Mouse (Mus musculus) adrenal gland, adult (tissue): ENCODE data around the gene Arpc5l.

Experiments used
- DNase-seq, 2 experiments: peaks; one replicate each; pipeline ENCODE4 v3.0.0; 2022 to 2023; ENCODE audit warnings: low spot score in 1 of 2; ENCODE audit not compliant: inconsistent age in 2 of 2

Arpc5l gene

DNA sequence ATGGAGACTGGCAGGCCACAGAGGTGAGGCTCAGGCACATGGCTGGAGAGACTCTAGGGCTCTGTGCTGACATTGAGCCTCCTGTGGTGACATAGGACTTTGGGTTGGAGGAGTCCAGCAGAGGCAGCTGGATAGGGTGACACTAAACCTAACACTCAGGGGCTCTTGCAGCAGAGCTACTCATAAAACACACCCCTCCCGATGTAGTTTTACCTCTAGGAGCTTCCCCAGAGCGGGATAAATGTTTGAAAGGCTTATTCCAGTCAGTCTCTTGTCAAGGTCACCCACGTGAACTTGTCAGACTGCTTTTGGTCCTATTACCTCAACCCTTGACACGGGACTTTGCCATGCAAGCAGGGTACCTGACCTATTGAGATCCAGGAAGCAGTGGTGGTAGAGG lies 5.8 kb upstream of the Arpc5l start:
- DNase-seq, result peak in 1 of 2 experiments; percentile 57

- DNase-seq, result no peak
Measured at GRCm38 (mm10) chr2:38999910-39000586, 5.1 kb upstream of the Arpc5l start.

GRCm38 (mm10) chr2:39000587-39000919 lies 4.6 kb upstream of the Arpc5l start:
- peak in 1 of 2 experiments; percentile 47 for DNase-seq

- no peak for DNase-seq
Measured at GRCm38 (mm10) chr2:39001866-39002265, 3.3 kb upstream of the Arpc5l start.

- DNase-seq, result peak in 1 of 2 experiments; percentile 29
Measured at GRCm38 (mm10) chr2:39003106-39003505, 2.0 kb upstream of the Arpc5l start.

- peak in 1 of 2 experiments; percentile 52 for DNase-seq
Measured at GRCm38 (mm10) chr2:39003512-39003911, 1.6 kb upstream of the Arpc5l start.

- DNase-seq, result peak in 1 of 2 experiments; percentile 61
Measured at GRCm38 (mm10) chr2:39004372-39004771, 776 bp upstream of the Arpc5l start.

DNA sequence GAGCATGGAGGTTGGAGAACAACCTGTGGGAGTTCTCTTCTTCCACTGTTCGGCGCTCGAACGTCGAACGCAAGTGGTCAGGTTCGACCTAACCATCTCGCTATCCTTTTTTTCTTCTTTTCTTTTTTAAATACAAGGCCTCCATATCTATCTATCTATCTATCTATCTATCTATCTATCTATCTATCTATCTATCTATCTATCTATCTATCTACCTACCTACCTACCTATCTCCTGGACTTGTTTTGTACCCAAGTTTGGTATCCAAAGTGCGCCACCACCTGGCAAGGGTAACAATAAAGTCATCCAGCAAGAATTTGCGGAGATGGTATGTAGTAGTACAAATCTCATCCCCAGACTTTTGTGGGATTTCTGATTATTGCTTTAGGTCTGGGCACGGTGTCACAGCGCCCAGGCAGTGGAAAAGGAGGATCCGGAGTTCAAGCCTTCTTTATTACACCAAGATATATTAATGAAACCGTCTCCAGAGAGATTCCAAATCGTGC lies 479 bp downstream of the Arpc5l start, which contains the start of gene Rpl35:
Gene Rpl35 (minus strand): TSS at position 51 of the 506 bp plus-strand sequence.
- DNase-seq, result peak; percentile 55 to 85

GRCm38 (mm10) chr2:39006149-39006730 lies 1.1 kb downstream of the Arpc5l start:
- peak; percentile 25 to 36 for DNase-seq

DNA sequence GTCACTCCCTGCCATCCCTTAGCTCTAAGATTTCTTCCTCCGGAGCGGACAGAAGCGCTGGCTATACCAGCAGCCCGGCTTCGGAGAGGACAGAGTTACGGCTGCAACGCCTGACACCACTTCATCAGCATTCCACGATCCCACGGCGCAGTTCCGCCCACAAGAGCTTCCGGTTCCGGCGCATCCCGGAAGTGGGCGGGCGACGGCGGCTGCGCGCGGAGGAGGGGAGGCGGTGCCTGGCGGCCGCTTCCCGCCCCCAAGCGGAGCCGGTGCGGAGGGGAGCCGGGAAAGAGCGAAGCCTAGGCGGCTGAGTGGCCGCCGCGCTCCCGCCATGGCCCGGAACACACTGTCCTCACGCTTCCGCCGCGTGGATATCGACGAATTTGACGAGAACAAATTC lies 2.7 kb downstream of the Arpc5l start:
- DNase-seq, result peak; percentile 97 to 98

DNA sequence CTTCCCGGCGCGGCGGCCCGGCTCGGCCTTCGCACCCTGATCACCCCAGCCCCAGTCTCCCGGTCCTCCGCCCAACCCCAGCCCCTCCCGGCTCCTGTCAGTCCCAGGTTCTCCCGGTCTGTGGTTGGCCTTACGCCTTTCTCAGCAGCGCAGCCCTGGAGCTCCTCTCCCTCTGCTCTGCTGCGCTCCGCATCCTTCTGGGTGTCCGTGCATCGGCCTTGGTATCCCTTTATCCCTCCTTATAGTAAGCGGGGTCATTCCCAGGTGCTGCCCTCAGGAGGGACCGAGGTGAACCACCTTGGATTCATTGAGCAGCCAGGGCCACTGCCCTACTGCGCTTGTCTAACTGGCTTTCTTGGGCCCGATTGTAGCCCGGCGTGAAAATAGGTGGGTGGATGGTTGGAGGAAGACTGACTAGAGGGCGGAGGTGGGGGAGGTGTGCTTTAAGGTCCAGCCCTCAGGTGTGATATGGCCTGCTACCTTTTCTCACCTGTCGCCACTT lies 3.3 kb downstream of the Arpc5l start:
- no peak for DNase-seq

DNA sequence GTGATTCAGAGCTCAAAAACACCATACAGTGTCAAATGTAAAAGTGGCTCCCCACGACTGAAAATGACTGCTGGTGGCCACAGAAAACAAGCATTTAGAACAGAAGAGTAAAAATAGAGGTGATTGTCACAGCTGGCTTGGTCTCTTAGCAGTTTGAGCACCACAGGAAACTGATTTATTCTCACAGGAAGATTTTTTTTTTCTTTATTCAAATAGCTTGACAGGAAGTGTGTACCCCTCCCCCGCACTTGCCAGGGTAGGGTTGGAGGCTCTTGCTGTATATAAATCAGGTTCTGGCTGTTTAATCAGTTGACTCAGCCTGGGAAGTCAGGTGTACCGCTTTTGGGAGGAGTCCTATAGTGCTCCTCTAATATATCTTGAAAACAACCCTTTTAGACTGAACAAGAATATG lies 3.8 kb downstream of the Arpc5l start:
- DNase-seq, result peak; percentile 46 to 64

DNA sequence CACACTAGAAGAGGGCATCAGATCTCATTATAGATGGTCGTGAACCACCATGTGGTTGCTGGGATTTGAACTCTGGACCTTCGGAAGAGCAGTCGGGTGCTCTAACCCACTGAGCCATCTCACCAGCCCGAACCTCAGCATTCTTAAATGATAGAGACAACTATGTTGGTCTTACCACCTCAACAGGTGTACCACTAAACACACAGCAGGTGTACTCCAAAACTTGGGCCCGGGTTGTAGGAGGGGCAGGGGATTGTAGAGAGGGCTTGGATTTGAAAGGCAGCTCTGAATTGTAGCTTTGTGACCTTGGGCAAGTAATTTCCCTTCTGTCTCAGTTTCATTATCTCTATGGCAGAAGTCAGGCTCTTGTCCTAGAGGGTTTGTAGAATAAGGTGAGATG lies 5.0 kb downstream of the Arpc5l start:
- peak in 1 of 2 experiments; percentile 32 for DNase-seq

GRCm38 (mm10) chr2:39011264-39011663 lies 6.1 kb downstream of the Arpc5l start:
- DNase-seq, result peak in 1 of 2 experiments; percentile 57

- no peak for DNase-seq
Measured at GRCm38 (mm10) chr2:39011971-39012370, 6.8 kb downstream of the Arpc5l start.

DNA sequence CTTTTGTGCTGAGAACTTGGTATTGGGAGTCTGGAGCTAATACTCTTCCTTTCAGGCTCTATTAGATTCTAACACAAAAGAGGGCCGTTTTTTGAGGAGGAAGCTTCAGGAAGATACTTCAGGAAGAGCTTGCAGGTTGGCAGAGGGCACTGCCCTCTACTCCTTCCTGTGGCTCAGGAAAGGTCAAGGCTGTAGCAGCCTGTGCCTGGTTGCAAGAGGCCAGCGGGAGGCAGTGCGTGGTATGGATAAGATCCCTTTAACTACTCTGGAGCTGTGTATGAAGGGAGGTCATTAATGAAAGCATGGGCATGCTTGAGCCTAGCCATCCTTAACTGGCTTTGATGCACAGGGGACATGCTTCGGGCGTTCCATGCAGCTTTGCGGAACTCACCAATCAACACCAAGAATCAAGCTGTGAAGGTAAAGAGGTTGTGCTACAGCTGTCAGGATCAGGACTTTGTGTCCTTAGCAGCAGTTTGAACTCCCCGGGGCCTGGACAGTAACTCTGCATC lies 7.7 kb downstream of the Arpc5l start:
- DNase-seq, result peak; percentile 47 to 66

- no peak for DNase-seq
Measured at GRCm38 (mm10) chr2:39016581-39016980, 11.4 kb downstream of the Arpc5l start.

DNA sequence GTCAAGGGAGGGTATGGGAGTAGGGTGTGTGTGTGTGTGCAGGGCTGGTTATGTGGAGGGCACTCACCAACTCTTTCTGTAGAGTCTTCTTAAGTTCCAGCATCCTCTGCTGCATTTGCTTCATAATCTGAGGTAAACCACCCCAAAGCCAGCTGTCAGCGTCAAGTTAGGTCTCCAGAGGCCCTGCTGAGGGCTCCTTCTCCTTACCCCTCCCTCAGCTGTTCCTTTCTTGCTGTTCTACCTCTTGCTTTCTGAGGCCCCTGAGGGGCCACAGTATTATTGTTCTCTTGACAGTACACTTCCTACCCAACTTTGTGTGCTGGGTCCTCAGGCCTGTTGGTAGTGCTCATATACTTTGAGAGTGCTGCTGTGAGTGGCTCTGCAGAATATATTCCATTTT lies 14.9 kb downstream of the Arpc5l start:
- DNase-seq, result no peak

GRCm38 (mm10) chr2:39031611-39032010 lies 26.5 kb downstream of the Arpc5l start:
- DNase-seq, result no peak

DNA sequence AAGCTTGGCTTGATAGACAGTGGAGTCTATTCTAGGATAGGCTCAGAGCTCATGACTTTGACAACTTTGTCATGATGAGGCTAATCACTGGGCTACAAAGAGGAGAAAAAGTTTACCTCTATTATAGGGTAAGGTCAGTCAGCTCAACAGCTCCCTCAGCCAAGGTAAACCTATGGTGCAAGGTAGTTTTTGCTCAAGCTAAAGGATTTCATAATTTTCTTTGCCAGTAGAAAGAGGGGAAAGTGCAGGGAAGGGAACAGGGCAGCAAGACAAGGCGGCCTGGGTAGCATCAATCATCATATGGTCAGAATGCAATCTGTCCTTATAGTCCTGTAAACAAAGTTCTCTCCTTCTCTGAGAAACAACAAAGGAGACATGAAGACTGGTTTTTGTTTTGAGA lies 35.1 kb downstream of the Arpc5l start:
- DNase-seq, result no peak

- DNase-seq, result no peak
Measured at GRCm38 (mm10) chr2:39048515-39048914, 43.4 kb downstream of the Arpc5l start.
